Mouse (Mus musculus) heart, adult 2 months (tissue): Measurements from ENCODE around the gene Tcf7l1.

ENCODE experiments used
- CTCF ChIP-seq: fragments of 200-600 bp; IDR thresholded peaks from 2 replicates; pipeline ENCODE4 v1.8.1; 2022; ENCODE audit warnings: antibody characterized with exemption, mild to moderate bottlenecking, moderate library complexity
- POLR2A ChIP-seq: fragments of 200-500 bp; IDR thresholded peaks from 2 replicates; pipeline ENCODE4 v1.6.1; 2011; ENCODE audit warnings: mild to moderate bottlenecking, low read depth, low read length, control low read depth; ENCODE audit not compliant: insufficient read depth

DNA sequence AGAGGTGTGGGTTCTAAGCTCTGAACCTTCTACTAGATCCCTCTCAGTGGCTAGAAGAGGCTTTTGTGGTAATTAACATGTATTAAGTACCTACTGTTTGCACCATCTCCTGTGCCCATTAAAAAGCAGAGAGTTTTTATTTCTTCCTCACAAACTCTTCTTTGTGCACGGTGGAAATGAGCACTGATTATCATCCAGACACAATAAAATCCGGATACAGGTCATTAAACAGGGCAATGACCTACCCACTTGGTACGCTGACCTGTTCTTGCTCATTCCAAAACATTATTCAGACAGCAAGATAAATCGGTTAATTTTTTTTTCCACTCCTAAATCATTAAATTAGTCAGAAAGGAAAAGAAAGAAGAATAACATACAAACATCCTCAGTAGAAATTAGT lies 106.8 kb downstream of the Tcf7l1 start:
- TF ChIP-seq POLR2A: no peak
- no peak for TF ChIP-seq CTCF
